Mouse (Mus musculus): ENCODE data around the gene Olfr1185-ps1.
"Not testable (repeated sequence)": the region's sequence is repeated elsewhere in the genome, so short reads cannot be mapped to it uniquely, and the experiment has no call there.

Olfr1185-ps1 gene

DNA sequence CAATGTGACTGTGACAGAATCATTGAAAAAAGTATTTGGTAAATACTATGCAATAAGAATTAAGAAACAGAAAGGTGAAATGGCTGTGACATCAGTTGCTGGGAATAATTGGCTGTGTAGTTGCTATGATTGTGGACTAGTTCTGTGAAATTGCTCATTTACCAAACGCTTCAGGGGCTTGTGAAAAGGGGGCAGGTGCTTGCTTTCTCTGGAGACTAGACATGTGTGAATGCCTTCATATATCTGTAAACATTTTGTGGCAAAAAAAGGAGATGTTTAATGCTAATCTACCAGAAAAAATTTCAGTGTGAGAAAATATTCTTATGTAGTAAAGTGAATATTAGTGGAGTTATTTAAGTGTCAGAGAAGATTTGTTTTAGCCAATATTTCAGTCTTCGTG is at the start of gene Olfr1185-ps1:
Gene Olfr1185-ps1, plus strand, starts transcription at position 301 of the 400 bp plus-strand sequence.
- no peak for DNase-seq (ENCODE audit: low spot score)

DNA sequence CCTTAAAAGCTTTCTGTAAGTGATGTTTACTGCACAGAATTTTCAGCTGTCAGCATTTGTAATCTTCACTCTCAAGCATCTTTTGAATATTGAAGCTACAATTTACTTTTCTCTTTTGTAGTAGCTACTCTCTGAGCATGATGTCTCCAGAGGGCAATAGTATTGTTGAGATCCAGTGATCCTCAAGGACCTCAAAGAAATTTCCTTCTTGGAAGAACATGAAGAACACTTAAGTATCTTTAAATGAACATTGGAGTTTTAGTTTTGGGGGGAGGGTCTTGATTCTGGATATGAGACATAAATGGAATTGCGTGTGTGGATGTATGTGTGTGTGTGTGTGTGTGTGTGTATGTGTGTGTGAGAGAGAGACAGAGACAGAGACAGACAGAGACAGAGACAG is 44.1 kb upstream of the Olfr1185-ps1 start, which contains the start of gene Gm13757:
Gene Gm13757, minus strand, starts transcription at position 101 of the 400 bp plus-strand sequence.
- DNase-seq (ENCODE audit: low spot score), result no peak

DNA sequence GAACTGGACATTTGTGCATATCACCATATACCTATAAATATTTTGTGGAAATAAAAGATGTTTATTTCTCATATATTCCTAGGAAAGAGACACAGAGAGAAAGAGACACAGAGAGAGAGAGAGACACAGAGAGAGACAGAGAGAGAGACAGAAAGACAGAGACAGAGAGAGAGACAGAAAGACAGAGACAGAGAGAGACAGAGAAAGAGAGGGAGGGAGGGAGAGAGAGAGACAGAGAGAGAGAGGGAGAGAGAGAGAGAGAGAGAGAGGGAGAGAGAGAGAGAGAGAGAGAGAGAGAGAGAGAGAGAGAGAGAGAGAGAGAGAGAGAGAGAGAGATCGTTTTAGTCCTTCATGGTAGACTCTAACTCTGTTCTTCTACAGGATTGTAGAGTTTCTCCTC is 38.6 kb upstream of the Olfr1185-ps1 start, which contains the start of gene Olfr1183:
Gene Olfr1183, plus strand, starts transcription at position 301 of the 400 bp plus-strand sequence.
- not testable (repeated sequence) for DNase-seq (ENCODE audit: low spot score)

DNA sequence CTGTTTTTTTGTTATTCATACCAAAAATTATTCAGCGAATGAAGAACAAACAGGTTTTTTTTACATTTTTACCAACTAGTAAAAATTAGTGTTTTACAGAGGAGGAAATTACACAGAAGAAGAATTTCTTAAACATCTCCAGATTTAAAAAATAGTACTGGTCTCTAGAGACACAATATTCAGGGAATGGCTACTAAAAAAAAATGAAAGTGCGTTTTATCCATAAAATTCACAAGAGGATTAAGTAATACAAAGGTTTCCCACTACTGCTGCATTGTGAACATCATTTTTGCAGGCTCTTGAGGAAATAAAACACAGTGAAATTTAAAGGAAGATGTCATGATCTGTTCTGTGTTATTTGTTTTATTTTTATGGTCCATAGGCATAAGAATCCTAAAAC is 9.8 kb upstream of the Olfr1185-ps1 start, which contains the start of gene Olfr1184:
Gene Olfr1184, plus strand, starts transcription at position 301 of the 400 bp plus-strand sequence.
- DNase-seq (ENCODE audit: low spot score), result no peak

DNA sequence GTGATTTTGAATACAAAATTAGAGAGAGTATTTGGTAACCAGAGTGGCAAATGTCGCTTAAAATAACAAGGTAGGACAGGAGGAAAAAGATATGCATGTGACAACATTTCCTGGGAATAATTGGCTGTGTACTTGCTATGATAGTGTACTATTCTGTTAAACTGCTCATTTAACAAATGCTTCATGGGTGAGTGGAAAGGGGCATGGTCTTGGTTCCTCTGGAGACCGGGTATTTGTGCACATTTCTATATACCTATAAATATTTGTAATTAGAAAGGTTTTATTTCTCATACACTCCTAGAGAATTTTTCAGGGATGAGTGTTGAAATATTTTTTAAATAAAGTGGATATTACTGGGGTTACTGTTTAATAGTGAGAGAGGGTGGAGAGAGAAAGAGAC is 25.1 kb downstream of the Olfr1185-ps1 start, which contains the start of gene Olfr1186:
Gene Olfr1186, plus strand, starts transcription at position 301 of the 400 bp plus-strand sequence.
- no peak for DNase-seq (ENCODE audit: low spot score)

DNA sequence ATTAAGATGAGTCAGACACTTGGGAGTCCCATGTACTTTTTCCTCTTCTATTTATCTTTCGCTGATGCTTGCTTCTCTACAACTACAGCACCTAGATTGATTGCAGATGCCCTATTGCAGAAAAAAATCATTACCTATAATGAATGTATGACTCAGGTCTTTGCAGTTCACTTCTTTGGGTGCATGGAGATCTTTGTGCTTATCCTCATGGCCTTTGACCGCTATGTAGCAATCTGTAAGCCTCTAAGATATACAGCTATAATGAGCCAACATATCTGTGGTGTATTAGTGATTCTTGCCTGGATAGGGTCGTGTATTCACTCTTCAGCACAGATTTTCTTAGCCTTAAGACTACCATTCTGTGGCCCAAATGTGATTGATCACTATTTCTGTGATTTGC is 32.6 kb downstream of the Olfr1185-ps1 start:
- DNase-seq (ENCODE audit: low spot score), result no peak
